Mouse (Mus musculus): ENCODE measurements around the gene Rabggta. TPM values are rescaled to one million over a fixed set of nuclear protein-coding genes. Genes with fewer than 3 reads are reported as not detected.
A peak's percentile ranks its signal among the peaks of the same experiment; 100 is the strongest.

The Rabggta gene
- total RNA-seq, 2 experiments from 2014 or later = 13.7 to 14.4 TPM

- no peak for DNase-seq
- intact Hi-C loops (cut with DNase I) = no loop called here
Observed at GRCm38 (mm10) chr14:55735334-55735733, 13.3 kb upstream of the Rabggta start.

DNA sequence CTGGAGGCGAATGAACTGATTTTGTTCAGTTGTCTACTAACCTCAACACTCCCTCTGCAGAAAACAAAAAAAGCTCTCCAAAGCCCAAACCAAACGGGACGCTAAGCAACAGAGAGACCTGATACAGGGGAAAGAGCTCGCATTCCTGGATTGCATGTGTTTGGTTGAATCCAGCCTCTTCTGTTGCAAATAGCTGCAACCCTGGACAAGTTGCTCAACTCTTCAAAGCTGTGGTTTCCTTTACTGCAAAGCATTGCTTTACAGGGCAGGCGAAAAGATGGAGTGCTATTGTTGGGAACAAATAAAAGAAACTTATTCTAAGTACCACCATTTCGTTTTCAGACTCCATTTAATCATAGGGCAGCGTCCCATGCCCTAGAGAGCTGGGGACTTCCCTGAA is 12.8 kb upstream of the Rabggta start:
- intact Hi-C loops (cut with DNase I) = no loop called here

DNA sequence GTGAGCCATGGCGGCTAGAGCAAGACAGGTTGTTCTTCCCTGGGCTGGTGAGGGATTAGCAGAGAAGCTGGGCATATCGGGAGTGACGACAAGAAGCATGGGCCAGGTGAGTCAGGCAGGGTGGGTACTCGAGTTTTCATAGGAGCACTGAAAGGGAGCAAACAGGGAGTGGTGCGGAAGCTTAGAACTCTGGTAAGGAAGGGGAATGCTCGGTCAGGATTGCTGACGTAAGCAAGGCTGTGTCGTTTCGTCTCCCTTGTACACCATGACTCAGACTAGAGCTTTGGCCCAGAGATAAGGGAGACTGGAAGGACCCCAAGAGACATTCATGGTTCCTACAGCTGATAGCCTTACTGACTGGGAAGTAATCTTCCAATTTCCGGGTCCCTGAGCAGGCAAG is 11.8 kb upstream of the Rabggta start:
- intact Hi-C loops (cut with DNase I) = no loop called here
- no peak for DNase-seq

More for the DNA sequence above, 12.8 kb upstream of the Rabggta start:
- DNase-seq = no peak

- no peak for DNase-seq
- intact Hi-C loops (cut with DNase I) = no loop called here
Observed at GRCm38 (mm10) chr14:55730531-55731032, 8.5 kb upstream of the Rabggta start.

DNA sequence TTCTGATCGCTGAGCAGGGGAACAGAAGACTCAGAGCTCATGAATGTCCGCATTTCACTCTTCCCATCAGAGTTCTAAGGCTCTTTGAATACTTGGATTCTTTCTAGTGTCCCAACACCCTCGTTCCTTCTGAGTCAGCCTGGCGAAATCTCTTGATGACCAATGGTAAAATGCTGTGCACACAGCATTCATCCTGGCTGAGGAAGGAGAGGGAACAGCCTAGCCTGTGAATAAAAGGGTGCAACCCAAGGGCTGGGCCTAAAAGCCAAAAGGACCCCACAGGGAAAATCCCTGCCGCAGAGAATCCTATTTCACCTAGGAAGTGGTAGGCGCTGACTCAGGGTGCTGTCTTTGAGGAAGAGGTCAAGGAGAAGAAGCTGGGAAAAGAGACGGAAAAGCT is 8.1 kb upstream of the Rabggta start:
- intact Hi-C loops (cut with DNase I) = no loop called here
- DNase-seq = no peak

DNA sequence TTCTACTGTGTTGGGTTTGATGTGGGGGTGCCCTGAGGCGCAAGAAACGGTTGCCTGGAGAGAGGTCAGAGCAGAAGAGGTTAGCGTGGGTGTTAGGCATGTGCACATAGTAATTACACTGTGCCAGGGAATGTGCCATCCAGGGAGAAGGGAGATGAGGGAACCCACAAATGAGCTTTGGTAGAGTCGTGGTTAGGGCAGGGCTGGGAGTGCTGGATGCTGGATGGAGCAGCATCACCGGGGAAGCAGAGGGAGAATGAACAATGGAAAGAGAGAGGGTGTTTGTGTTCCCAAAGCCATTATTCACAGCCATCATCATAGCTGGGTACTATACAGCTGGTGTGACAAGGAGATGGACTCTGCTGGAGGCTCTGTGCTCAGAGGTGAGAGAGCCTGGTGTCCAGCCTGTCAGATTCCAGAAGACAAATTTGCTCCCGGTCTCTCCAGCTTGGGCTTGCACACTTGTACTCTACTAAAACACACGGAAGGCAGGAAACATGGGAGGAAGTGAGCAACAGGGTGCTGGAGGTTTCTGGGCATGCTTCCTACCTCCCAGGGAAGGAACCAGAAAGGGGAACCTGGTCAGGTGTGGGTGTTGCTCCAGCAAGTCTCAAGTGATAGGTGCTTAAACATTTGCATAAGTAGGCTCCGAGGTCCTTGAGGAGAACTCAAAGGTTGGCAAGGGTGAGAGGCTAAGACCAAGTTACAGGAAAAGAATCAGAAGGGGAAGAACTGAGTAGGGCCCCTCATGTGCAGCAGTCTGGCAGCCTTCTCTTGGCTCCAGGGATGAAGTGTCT is 6.0 kb upstream of the Rabggta start:
- intact Hi-C loops (cut with DNase I) = no loop called here

GRCm38 (mm10) chr14:55726261-55726660 is 4.2 kb upstream of the Rabggta start:
- intact Hi-C loops (cut with DNase I) = no loop called here
- DNase-seq = no peak

More for the DNA sequence above, 6.0 kb upstream of the Rabggta start:
- no peak for DNase-seq

DNA sequence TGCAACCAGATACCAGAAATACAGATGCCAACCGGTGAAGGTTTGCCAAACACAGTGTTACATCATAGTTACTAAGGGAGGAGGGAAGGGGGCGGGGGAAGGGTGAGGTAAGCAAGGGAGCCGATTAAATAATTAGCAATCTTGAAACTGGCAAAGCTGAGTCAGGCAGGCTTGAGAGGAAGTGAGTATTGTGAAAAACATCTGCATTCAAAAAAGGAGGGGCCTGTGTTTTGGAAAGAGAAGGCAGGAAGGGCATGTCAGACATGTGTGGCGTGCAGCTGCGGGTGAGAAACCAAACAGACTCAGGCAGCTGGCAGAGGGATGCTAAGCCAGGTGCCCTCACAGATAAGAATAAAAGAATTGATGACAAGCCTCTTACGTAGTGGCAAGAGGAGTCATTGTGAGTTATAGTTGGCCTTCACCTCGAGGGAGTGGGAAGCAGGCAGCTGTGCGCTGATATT is 2.4 kb upstream of the Rabggta start:
- intact Hi-C loops (cut with DNase I) = no loop called here

GRCm38 (mm10) chr14:55723433-55723832 is 1.4 kb upstream of the Rabggta start:
- intact Hi-C loops (cut with DNase I) = loop anchor here (2.0 kb wide), 1 partner anchor 19 kb away; no protein-coding TSS in a partner anchor
- no peak for DNase-seq

More for the DNA sequence above, 2.4 kb upstream of the Rabggta start:
- DNase-seq = peak; percentile 50 to 51

DNA sequence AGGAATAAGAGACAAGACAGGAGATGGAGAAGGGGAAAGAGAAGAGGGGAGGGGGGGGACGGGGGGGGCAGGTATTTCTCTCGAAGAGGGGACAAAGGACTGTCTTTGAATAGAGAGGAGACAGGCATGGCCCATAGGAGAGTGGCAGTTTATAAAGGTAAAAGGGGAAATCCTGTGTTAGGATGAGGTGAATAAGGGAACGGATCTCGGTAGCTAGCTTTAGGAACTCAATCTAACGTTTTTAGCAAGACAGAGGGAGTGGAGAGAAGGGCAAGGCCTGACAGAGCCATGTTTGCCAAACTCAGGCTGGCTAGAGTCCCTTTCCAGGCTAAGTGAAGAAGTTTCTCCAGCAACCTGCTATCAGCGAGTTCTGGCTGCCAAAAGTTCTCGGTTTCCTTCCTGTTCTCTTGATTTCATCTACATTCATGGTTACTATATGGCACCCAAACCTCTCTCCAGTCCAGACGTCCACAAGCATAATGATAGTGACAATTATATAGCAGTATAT is 429 bp upstream of the Rabggta start:
- intact Hi-C loops (cut with DNase I) = loop anchor here (2.0 kb wide), 1 partner anchor 20 kb away; no protein-coding TSS in a partner anchor
- no peak for DNase-seq

DNA sequence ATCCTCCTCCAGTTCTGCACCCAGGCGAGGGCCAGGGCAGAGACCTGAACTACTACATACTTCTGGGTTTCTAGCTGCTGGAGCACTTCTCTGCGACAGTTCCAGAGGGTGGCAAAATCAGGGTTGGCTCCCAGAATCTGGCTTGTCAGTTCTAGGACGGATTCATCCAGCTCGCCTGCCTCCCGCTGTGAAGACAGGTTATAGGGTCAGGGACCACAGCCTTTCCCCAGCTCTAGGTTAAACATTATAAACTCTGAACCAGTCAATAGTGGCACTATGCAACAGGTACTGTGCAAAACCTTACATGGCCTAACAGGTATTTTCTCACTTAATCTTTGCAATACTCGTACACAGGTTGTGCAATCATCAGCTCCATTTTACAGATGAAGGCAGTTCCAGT is 987 bp downstream of the Rabggta start:
- DNase-seq = no peak
- intact Hi-C loops (cut with DNase I) = loop anchor here (2.0 kb wide), 1 partner anchor 38 kb away; no protein-coding TSS in a partner anchor

GRCm38 (mm10) chr14:55720666-55721065 is 1.4 kb downstream of the Rabggta start:
- intact Hi-C loops (cut with DNase I) = loop anchor here (2.0 kb wide), 1 partner anchor 38 kb away; no protein-coding TSS in a partner anchor
- no peak for DNase-seq

DNA sequence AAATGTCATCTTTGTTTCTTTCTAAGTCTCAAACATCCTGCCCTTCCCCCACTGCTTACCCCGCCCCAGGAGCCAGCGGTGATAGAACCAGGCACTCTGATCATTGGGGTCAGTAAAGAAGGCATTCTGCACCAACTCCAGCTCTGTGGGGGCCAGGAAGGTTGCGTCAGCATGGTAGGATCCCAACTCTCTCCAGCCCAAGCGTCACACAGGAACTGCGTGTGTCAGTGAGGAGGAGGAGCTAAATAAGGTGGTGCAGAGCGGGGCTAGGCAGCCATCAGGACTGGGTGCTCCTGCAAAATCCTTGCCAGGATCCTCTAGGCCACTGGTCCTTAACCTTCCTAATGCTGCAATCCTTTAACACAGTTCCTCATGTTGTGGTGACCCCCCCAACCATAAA is 2.3 kb downstream of the Rabggta start:
- intact Hi-C loops (cut with DNase I) = loop anchor here (2.0 kb wide), 1 partner anchor 37 kb away; no protein-coding TSS in a partner anchor

DNA sequence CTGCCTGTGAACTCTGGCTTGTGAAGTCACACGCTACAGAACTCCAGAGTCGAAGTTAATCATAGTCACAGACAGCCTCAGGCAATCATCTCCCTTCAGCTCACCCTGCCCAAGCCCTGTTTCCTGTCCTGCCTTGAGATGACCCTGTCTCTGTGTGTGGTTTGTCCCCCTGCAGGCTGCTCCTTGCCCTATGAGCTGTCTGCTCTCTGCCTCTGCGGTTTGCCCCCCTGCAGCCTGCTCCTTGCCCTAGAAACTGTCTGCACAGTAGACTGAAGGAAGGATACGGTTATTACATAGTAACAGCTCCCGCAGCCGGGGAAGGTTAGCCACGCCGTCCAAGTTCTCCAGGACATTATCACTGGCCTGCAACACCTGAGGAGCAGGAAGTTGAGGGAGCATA is 5.2 kb downstream of the Rabggta start:
- intact Hi-C loops (cut with DNase I) = no loop called here

More for the DNA sequence above, 2.3 kb downstream of the Rabggta start:
- DNase-seq = no peak

GRCm38 (mm10) chr14:55716271-55716670 is 5.8 kb downstream of the Rabggta start:
- no peak for DNase-seq
- intact Hi-C loops (cut with DNase I) = no loop called here

More for the DNA sequence above, 5.2 kb downstream of the Rabggta start:
- DNase-seq = no peak

DNA sequence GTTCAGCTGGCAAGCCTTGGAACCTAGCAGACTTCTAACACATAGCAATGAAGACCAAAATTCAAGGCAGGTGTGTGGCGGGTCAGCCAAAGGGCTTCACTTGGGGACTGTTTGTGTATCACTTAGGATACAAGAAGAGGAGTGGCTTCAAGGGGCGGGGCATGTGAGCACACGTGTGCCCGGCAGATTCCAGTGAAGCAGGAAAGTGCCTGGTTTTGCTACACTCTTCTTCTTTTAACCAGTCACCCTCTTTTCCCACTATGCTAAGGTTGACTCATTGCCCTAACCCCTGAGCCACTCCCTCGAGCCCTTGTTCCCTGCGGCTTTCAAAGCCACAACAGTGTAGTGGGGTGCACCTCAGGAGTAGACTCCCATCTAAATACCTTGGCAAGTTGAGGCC is 7.2 kb downstream of the Rabggta start:
- intact Hi-C loops (cut with DNase I) = no loop called here
- DNase-seq = no peak

DNA sequence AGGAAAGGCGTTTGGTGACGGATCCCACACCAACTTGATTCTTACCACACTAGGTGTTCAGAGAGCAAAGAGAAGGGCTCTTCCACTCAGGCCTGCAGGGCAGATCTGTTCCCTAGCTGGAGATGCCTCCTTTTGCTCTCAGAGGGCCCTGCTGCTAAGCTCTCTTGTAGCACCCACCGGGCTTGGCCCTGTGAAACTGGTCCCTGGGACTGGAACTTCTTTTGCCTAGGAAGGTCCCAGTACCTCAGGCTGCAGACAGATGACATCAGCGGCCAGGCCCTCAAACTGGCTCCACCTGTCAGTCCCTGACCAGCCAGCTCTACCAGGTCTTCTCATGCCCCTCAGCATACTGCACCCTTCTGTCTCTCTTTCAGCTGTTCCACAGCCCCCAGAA is 8.3 kb downstream of the Rabggta start, which contains the start of gene Tgm1:
TSS of gene Tgm1 (minus strand) at position 198 of the 394 bp plus-strand sequence.
- intact Hi-C loops (cut with DNase I) = no loop called here
- no peak for DNase-seq

DNA sequence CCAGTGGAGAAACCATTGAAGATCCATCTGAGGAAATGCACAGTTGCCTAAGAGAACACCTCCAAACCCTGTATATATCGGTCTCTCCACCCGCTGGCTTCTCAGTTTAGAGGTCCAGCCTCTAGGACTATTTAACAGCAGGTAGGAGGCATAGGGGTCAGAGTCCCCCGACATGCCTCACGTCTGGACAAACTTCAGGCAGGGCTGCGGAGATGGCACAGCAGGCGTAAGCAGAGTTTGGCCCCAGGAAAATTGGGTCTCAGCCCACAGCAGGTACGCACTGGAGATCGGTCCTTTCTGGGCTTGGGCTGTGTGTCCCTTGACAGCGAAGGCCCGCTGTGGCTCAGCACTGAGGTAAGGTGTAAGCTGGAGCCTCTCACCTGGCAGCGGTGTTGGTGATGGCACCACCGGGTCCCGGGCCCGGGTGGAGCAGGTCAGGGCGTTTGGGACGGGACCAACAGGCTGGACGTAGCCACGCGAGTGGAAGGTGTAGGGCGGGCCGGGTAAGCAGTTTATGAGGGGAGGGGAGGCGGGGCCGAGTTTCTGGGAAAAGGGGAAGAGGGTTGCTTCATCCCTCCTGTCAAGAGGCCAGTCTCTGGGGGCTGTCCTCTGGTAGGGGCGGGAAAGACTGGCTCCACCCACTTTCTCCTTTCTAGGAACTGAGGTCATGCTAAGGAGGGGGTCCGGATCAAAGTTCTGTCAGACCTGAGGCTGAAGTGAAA is 8.9 kb downstream of the Rabggta start:
- intact Hi-C loops (cut with DNase I) = no loop called here
- peak; percentile 31 to 41 for DNase-seq

DNA sequence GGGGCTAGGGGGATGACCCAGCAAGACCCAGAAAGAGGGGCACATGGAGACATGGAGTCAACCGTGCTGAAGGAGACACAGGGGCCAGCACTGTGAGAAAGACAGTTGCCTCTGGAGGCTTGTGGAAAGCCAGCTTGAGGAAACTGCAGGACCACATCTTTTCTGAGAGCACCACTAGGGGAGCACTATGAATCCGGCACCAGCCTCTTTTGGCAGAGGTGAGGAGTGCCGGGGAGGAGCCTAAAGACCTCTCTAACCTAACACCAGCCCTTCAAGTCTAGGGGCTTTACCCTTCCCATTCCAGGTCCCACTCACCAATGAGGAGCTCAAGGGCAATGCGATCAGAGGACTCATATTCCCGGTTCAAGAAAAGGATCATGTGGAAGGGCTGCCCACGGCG is 10.3 kb downstream of the Rabggta start:
- no peak for DNase-seq
- intact Hi-C loops (cut with DNase I) = no loop called here

DNA sequence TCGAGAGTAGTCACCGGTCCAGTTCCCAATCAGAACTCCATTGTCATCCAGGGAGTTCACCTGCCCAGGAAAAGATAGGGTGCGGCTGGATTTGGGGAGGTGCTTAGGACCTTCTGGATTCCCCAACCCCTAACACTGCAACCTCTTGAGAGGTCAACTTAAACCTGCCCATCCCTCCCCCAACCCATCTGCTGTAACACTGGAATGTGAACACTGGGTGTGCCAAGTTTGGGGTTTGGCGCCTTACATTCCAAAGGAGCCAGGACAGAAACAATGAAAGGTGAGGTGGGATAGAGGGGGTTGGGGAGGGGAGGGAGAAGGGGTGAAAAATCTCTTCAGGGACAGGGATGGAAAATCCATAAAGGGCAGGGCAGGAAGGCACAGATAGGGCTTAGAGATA is 12.6 kb downstream of the Rabggta start:
- intact Hi-C loops (cut with DNase I) = no loop called here
- DNase-seq = no peak

DNA sequence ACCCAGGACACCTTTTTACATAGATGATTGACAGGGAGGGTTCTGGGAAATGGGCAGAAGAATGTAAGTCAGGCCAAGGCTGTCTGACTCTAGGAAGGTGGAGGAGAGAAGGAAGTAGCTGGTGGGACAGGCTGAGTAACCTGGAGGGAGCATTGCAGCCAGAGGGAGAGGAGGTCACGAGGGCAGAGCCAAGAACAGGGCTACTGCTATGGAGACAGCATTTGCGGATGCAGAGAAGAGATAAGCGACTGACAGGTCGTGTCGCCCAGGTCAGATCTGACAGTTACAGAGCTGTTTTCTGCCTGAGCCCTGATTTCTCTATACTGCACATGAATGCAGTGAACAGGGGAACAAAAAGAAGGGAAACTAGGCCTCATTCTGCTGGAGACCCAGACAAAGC is 14.7 kb downstream of the Rabggta start:
- intact Hi-C loops (cut with DNase I) = no loop called here
- no peak for DNase-seq

Measured in heart, postnatal 10 days (tissue).